Mouse (Mus musculus): ENCODE measurements around the gene Slc29a2. TPM values are rescaled to one million over a fixed set of nuclear protein-coding genes. Genes with fewer than 3 reads are reported as not detected.
"Not testable (repeated sequence)": the region's sequence is repeated elsewhere in the genome, so short reads cannot be mapped to it uniquely, and the experiment has no call there.

The Slc29a2 gene
- total RNA-seq (2022) = 1 to 10 TPM; 4.0 to 6.1 (median 4.3) TPM

- DNase-seq (ENCODE audit: low spot score in 2 of 2) = peak; percentile 91 to 92
These were observed at the start of gene Slc29a2 for GRCm38 (mm10) chr19:5023621-5024479. Slc29a2 (plus strand) TSS chr19:5023860.

- no peak for DNase-seq (ENCODE audit: low spot score in 2 of 2)
These were observed 41.9 kb upstream of the Slc29a2 start for GRCm38 (mm10) chr19:4981767-4982166.

GRCm38 (mm10) chr19:4989013-4989412 is 34.6 kb upstream of the Slc29a2 start:
- DNase-seq (ENCODE audit: low spot score in 2 of 2) = peak; percentile 71 to 76

- DNase-seq (ENCODE audit: low spot score in 2 of 2) = no peak
These were observed 34.0 kb upstream of the Slc29a2 start for GRCm38 (mm10) chr19:4989434-4990255.

- DNase-seq (ENCODE audit: low spot score in 2 of 2) = no peak
These were observed 33.4 kb upstream of the Slc29a2 start, which contains the start of gene Npas4 for GRCm38 (mm10) chr19:4990256-4990625. Npas4 (minus strand) TSS chr19:4990316.

GRCm38 (mm10) chr19:4990716-4991115 is 32.9 kb upstream of the Slc29a2 start:
- DNase-seq (ENCODE audit: low spot score in 2 of 2) = no peak

GRCm38 (mm10) chr19:4992371-4992770 is 31.3 kb upstream of the Slc29a2 start:
- DNase-seq (ENCODE audit: low spot score in 2 of 2) = no peak

- peak; percentile 84 to 92 for DNase-seq (ENCODE audit: low spot score in 2 of 2)
These were observed 30.8 kb upstream of the Slc29a2 start for GRCm38 (mm10) chr19:4992904-4993303.

- DNase-seq (ENCODE audit: low spot score in 2 of 2) = no peak
These were observed 29.6 kb upstream of the Slc29a2 start for GRCm38 (mm10) chr19:4994043-4994442.

- DNase-seq (ENCODE audit: low spot score in 2 of 2) = no peak
These were observed 24.1 kb upstream of the Slc29a2 start for GRCm38 (mm10) chr19:4999445-5000140.

- DNase-seq (ENCODE audit: low spot score in 2 of 2) = peak in 1 of 2 experiments; percentile 33
These were observed 21.8 kb upstream of the Slc29a2 start for GRCm38 (mm10) chr19:5001666-5002406.

- DNase-seq (ENCODE audit: low spot score in 2 of 2) = not testable (repeated sequence)
These were observed 20.0 kb upstream of the Slc29a2 start for GRCm38 (mm10) chr19:5003644-5004043.

GRCm38 (mm10) chr19:5004925-5005324 is 18.7 kb upstream of the Slc29a2 start:
- DNase-seq (ENCODE audit: low spot score in 2 of 2) = no peak

GRCm38 (mm10) chr19:5013138-5013537 is 10.5 kb upstream of the Slc29a2 start:
- no peak for DNase-seq (ENCODE audit: low spot score in 2 of 2)

GRCm38 (mm10) chr19:5014961-5015398 is 8.7 kb upstream of the Slc29a2 start:
- DNase-seq (ENCODE audit: low spot score in 2 of 2) = no peak

- DNase-seq (ENCODE audit: low spot score in 2 of 2) = no peak
These were observed 7.4 kb upstream of the Slc29a2 start for GRCm38 (mm10) chr19:5016221-5016742.

GRCm38 (mm10) chr19:5016782-5017181 is 6.9 kb upstream of the Slc29a2 start:
- peak; percentile 28 to 33 for DNase-seq (ENCODE audit: low spot score in 2 of 2)

- no peak for DNase-seq (ENCODE audit: low spot score in 2 of 2)
These were observed 6.0 kb upstream of the Slc29a2 start for GRCm38 (mm10) chr19:5017611-5018010.

GRCm38 (mm10) chr19:5018191-5018590 is 5.5 kb upstream of the Slc29a2 start:
- no peak for DNase-seq (ENCODE audit: low spot score in 2 of 2)

GRCm38 (mm10) chr19:5021416-5021815 is 2.2 kb upstream of the Slc29a2 start:
- no peak for DNase-seq (ENCODE audit: low spot score in 2 of 2)

- no peak for DNase-seq (ENCODE audit: low spot score in 2 of 2)
These were observed 2.5 kb downstream of the Slc29a2 start for GRCm38 (mm10) chr19:5026111-5026510.
